Mouse (Mus musculus) CH12.LX (cell line): Measurements from ENCODE around the gene Itk.

Source experiments
- CTCF ChIP-seq, 2 experiments: IDR thresholded peaks in 1 of 2; conservative IDR thresholded peaks in 1 of 2; 2 replicates each; pipeline ENCODE4 v1.5.1; 2011 to 2012; ENCODE audit warnings: low read depth in 2 of 2, low read length in 2 of 2, improper control_type of control experiment in 1 of 2, inconsistent platforms in 1 of 2, mild to moderate bottlenecking in 1 of 2, moderate library complexity in 1 of 2
- EP300 ChIP-seq: IDR thresholded peaks from 2 replicates; pipeline ENCODE4 v1.6.1; 2011; ENCODE audit warnings: low read length, improper control_type of control experiment
- ETS1 ChIP-seq: conservative IDR thresholded peaks from 2 replicates; pipeline ENCODE4 v1.6.1; 2012; ENCODE audit warnings: low read depth, mild to moderate bottlenecking, inconsistent platforms, low read length, improper control_type of control experiment, moderate library complexity
- JUND ChIP-seq: conservative IDR thresholded peaks from 2 replicates; pipeline ENCODE4 v1.6.1; 2011; ENCODE audit warnings: low read depth, low read length, improper control_type of control experiment
- KAT2A ChIP-seq: IDR thresholded peaks from 2 replicates; pipeline ENCODE4 v1.6.1; 2012; ENCODE audit warnings: low read length, improper control_type of control experiment, inconsistent platforms; ENCODE audit not compliant: insufficient replicate concordance
- MAFK ChIP-seq: IDR thresholded peaks from 2 replicates; pipeline ENCODE4 v1.6.1; 2011; ENCODE audit warnings: low read length, improper control_type of control experiment; ENCODE audit not compliant: insufficient replicate concordance
- MAX ChIP-seq: IDR thresholded peaks from 2 replicates; pipeline ENCODE4 v1.6.1; 2011; ENCODE audit warnings: low read length, improper control_type of control experiment
- MAZ ChIP-seq: IDR thresholded peaks from 2 replicates; pipeline ENCODE4 v1.6.1; 2012; ENCODE audit warnings: low read depth, mild to moderate bottlenecking, inconsistent platforms, low read length, improper control_type of control experiment, moderate library complexity
- POLR2A ChIP-seq: IDR thresholded peaks from 2 replicates; pipeline ENCODE4 v1.6.1; 2011; ENCODE audit warnings: low read depth, mild to moderate bottlenecking, improper control_type of control experiment, low read length
- POLR2AphosphoS2 ChIP-seq: IDR thresholded peaks from 2 replicates; pipeline ENCODE4 v1.6.1; 2011; ENCODE audit warnings: low read depth, low read length, improper control_type of control experiment
- SIN3A ChIP-seq: IDR thresholded peaks from 2 replicates; pipeline ENCODE4 v1.6.1; 2012; ENCODE audit warnings: low read length, improper control_type of control experiment, inconsistent platforms
- TBP ChIP-seq: conservative IDR thresholded peaks from 2 replicates; pipeline ENCODE4 v1.6.1; 2011; ENCODE audit warnings: low read depth, low read length, improper control_type of control experiment
- TCF12 ChIP-seq: IDR thresholded peaks from 2 replicates; pipeline ENCODE4 v1.6.1; 2014; ENCODE audit warnings: low read depth, mild to moderate bottlenecking, inconsistent platforms, low read length, improper control_type of control experiment
- ZC3H11A ChIP-seq: IDR thresholded peaks from 2 replicates; pipeline ENCODE4 v1.6.1; 2012; ENCODE audit warnings: low read depth, mild to moderate bottlenecking, inconsistent platforms, low read length, improper control_type of control experiment

DNA sequence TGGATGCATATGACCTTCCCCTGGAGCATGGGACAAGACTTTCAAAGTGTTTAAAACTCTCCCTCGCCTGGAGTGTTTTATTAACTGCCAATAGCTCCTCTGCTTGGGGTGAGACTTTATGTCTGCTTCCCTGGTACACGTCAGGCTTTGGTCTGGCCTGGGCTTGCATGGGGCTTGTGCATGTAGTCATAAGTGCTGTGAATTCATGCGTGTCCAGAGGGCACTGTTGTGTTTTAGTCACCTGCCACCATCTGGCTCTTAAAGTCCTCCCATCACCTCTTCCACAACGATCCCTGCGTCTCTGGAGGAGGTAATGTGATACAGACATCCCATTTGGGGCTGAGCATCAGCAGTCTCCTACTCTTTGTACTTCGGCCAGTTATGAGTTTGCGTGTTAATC lies 67.8 kb downstream of the Itk start:
- TF ChIP-seq POLR2A (no peak), JUND (no peak), ETS1 (no peak; the same call in 1 of the 2 replicates), TCF12 (peak; percentile 53; the same call in 1 of the 2 replicates), MAFK (no peak), EP300 (no peak; the same call in 1 of the 2 replicates), CTCF (conservative IDR thresholded peaks at IDR 0.05 in 1 of 2, IDR thresholded peaks at IDR 0.05 in 1 of 2; ENCODE audit: low read depth in 2 of 2, low read length in 2 of 2) (peak in 1 of 2 experiments; percentile 39; a peak in 2 of 4 replicates), KAT2A (no peak), ZC3H11A (no peak), MAX (no peak), SIN3A (0 out of 2 replicates have a peak, but pooled peaks have one; percentile 23), MAZ (0 out of 2 replicates have a peak, but pooled peaks have one; percentile 8), POLR2AphosphoS2 (no peak), TBP (no peak)
